Mouse (Mus musculus) ES-E14 (cell line): ENCODE measurements around the gene Col2a1.

Experiments used
- CHD2 ChIP-seq: IDR thresholded peaks from 2 replicates; pipeline ENCODE4 v1.6.1; 2014; ENCODE audit warnings: mild to moderate bottlenecking, low read depth, low read length, inconsistent platforms
- HCFC1 ChIP-seq: IDR thresholded peaks from 2 replicates; pipeline ENCODE4 v1.6.1; 2012; ENCODE audit warnings: low read length, inconsistent platforms, borderline replicate concordance; ENCODE audit not compliant: insufficient read depth
- MAFK ChIP-seq: IDR thresholded peaks from 2 replicates; pipeline ENCODE4 v1.6.1; 2014; ENCODE audit warnings: mild to moderate bottlenecking, low read depth, low read length, inconsistent platforms; ENCODE audit not compliant: insufficient read depth
- ZC3H11A ChIP-seq: IDR thresholded peaks from 2 replicates; pipeline ENCODE4 v1.6.1; 2012; ENCODE audit warnings: low read depth, mild to moderate bottlenecking, inconsistent platforms, low read length, borderline replicate concordance
- ZNF384 ChIP-seq: IDR thresholded peaks from 2 replicates; pipeline ENCODE4 v1.6.1; 2012; ENCODE audit warnings: low read depth, low read length, inconsistent platforms

DNA sequence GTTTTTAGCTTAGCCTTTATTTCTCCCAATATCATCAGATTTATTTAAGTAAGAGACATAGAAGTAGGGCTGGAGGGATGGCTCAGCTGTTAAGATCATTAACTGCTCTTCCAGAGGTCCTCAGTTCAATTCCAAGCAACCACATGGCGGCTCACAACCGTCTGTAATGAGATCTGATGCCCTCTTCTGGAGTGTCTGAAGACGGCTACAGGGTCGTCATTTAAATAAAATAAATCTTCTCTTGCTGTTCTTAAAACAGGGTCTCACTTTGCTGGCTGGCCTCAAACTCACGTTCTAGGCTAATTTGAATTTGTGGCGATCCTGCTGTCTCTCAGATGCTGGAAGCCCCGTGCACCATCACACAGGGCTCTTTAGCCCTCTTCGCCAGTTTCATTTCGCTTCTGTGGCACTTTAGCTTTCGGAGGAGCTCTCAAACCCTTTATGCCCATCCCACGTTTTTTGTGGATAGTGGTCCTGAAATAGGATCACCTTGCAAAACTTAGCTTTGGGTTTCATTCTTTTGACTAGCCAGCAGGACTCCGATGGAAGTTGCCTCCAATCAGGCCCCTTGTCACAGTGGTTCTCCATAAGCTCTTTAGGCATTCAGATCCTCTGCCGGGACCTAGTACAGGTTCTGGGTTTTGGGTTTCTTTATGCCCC, 41.0 kb downstream of the Col2a1 start:
- TF ChIP-seq CHD2 (no peak), ZNF384 (no peak), ZC3H11A (no peak), MAFK (no peak), HCFC1 (no peak)
